Mouse (Mus musculus): ENCODE measurements around the gene Kcnh6.
A peak's percentile ranks its signal among the peaks of the same experiment; 100 is the strongest.

The Kcnh6 gene

GRCm38 (mm10) chr11:106007821-106008220 lies at the start of gene Kcnh6:
Kcnh6 (plus strand) TSS chr11:106008124.
- DNase-seq: peak; percentile 83

DNA sequence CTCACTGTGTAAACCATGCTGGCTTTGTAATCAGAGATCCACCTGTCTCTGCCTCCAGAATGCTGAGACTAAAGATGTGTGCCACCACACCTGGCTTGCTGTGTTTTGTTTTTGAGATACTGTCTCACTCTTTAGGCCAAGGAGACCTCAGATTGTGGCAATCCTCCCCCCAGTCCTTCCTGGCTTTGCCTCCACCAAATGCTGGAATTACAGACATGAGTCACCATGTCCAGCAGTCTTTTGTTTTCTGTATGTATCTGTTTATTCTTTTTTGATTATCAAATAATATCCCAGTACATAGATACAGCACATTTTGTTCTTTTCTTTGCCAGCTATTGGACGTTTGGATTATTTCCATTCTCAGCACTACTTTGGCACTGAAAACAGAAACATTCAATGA lies 49.4 kb upstream of the Kcnh6 start:
- no peak for DNase-seq

GRCm38 (mm10) chr11:105959355-105959754 lies 48.6 kb upstream of the Kcnh6 start:
- DNase-seq: no peak

- DNase-seq: no peak
These were observed 43.2 kb upstream of the Kcnh6 start for GRCm38 (mm10) chr11:105964691-105965090.

- no peak for DNase-seq
These were observed 41.6 kb upstream of the Kcnh6 start for GRCm38 (mm10) chr11:105966288-105966687.

DNA sequence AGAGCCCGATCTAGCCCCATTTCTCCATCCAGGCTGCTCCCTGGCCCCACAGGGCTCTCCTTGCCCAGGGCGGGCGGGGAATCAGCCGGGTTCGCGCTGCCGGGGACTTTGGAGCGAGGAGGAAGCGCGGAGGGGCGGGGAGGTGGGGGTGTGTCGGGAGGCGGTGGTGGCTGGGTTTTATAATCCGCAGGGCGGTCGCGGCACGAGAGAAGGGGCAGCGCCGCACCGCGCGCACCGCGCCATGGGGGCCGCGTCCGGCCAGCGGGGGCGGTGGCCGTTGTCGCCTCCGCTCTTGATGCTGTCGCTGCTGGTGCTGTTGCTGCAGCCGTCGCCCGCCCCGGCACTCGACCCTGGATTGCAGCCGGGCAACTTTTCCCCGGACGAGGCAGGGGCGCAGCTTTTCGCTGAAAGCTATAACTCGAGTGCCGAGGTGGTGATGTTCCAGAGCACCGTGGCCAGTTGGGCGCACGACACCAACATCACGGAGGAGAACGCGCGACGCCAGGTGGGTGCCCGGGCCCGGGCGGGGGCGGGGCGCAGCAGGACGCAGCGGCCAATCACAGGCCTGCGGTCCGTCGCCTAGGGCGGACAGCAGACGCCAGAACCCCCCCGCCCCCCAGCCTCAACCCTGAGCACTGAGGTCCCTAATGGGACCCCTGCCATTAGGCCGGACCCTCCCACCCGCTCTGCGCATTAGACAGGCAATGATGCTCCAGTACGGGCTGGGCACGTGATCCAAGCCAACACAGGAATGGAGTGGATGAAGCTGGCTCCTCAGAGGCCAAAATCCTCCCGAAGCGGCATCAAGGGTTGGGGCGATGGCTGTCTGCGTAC lies 40.0 kb upstream of the Kcnh6 start, which contains the start of gene Ace:
Gene Ace (plus strand): TSS at position 205 of the 834 bp plus-strand sequence.
- DNase-seq: peak; percentile 71

GRCm38 (mm10) chr11:105968948-105969347 lies 39.0 kb upstream of the Kcnh6 start:
- DNase-seq: no peak

DNA sequence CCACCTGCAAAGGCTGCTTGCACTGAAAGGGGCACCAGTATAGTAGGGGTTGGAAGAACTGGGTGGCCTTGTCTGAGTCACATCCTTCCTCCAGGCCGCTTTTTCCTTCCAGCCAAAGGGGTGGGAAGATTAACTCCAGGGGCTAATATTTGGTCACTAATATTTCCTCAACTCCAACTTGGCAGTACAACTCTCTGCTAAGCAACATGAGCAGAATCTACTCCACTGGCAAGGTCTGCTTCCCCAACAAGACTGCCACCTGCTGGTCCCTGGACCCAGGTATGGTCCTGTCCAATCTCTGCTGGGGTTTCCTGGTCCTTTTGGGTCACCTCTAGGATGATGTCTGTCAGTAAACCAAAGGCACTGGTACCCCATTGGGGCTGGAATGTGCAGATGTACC lies 38.4 kb upstream of the Kcnh6 start:
- peak; percentile 67 for DNase-seq

DNA sequence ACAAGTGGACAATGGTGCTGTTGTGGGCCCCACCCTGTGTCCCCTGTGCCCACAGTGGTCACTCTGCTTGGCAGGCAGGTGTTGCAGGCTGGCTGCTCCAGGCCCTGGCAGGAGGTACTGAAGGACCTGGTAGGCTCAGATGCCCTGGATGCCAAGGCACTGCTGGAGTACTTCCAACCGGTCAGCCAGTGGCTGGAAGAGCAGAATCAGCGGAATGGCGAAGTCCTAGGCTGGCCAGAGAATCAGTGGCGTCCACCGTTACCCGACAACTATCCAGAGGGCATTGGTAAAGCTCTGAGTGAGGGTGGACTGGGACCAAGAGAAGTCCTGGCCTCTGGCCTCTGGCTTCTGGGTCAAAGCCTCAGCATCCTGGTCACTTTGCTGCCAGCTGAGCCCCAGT lies 33.3 kb upstream of the Kcnh6 start:
- peak; percentile 66 for DNase-seq

DNA sequence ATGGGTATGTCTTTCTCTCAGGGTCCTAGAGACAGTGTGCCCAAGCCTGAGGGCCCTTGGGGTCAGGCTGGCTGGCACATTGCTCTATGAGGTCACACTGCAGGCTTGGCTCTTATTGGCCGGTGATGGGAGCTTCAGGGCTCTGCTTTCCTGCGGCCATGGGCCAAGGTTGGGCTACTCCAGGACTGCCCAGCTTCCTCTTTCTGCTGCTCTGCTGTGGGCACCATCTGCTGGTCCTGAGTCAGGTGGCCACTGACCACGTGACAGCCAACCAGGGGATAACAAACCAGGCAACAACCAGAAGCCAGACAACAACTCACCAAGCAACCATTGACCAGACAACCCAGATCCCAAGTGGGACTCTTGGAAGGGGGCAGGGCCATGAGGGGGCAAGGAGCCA lies 32.9 kb upstream of the Kcnh6 start:
- no peak for DNase-seq

GRCm38 (mm10) chr11:105975636-105976035 lies 32.3 kb upstream of the Kcnh6 start:
- no peak for DNase-seq

GRCm38 (mm10) chr11:105978232-105978631 lies 29.7 kb upstream of the Kcnh6 start:
- no peak for DNase-seq

- no peak for DNase-seq
These were observed 29.3 kb upstream of the Kcnh6 start for GRCm38 (mm10) chr11:105978634-105979033.

GRCm38 (mm10) chr11:105984452-105984851 lies 23.5 kb upstream of the Kcnh6 start:
- DNase-seq: no peak

DNA sequence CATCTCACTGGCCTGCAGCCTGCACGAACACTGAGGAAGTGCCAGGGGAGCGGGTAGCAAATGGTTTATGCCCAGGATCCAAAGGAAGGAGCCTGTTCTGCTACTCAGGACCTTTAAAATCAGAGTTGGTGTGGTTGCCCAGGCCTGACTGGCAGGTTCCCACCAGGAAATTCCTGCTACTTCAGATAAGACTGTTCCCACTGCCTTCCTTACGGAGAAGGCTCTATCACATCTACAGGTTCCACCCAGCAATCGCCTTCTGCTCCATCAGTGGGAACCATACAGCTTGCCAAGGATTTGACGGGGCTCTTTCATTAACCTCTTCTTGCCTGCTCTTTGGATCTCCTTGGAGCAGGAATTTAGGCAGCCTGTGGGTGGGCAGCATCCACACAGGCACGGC lies 20.5 kb upstream of the Kcnh6 start:
- no peak for DNase-seq

GRCm38 (mm10) chr11:105989446-105989845 lies 18.5 kb upstream of the Kcnh6 start:
- DNase-seq: no peak

GRCm38 (mm10) chr11:105990231-105990630 lies 17.7 kb upstream of the Kcnh6 start:
- DNase-seq: peak; percentile 29

DNA sequence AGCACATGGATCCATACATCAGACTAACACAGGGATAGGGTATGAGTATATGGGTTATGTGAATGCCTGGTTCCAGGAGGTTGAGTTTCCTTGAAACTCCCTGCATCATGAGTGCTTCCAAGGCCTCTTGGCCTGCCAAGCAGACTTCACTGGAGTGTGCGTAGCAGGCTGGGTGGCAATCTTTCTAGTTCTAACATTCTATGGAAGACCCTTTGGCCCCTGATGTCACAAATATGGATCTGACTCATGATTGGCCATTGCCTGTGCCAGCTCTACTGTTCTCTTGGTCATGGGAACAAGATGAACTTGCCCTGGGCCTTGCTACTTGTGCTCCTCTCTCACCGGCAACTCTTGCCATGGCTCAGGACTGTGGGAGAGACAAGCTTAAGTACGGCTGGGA lies 13.5 kb upstream of the Kcnh6 start, which contains the start of gene Ace3:
Gene Ace3 (plus strand): TSS at position 301 of the 400 bp plus-strand sequence.
- no peak for DNase-seq

DNA sequence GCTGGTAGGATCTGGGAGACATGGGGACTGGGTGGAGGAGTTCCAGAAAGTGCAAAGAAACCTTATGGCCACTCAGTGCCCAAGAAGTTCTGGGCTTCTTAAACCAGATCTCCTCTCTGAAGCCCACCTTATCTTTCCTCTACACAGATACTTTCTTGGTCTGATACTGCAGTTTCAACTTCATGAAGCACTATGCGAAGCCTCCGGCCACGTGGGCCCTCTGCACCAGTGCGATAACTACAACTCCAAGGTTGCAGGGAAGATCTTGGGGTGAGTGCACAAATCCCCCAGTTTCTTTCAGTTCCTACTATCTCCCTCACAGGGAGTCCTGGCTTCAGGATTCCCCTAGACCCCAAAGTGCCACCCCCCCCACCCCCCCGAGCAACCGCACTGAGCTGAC lies 7.9 kb upstream of the Kcnh6 start:
- no peak for DNase-seq

- peak; percentile 48 for DNase-seq
These were observed 6.2 kb upstream of the Kcnh6 start for GRCm38 (mm10) chr11:106001718-106002117.

DNA sequence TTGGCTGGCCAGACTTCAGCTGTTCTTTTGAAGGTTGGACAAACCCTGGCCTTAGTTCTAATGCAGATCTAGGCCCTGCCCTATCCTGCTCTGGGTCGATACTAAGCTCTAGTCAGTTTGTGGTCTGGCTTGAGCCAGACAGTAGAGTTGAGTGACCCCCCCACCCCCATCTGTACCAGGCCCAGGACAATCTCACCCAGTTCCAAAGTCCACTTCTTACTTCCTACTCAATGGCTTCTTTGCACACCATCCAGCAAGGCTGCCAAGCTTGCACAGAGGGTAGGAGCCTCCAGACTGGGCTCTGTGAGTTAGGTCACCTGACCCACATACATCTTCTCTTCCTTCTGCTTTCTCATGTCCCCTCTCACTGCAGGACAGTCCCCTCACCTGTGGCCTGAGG lies 3.3 kb upstream of the Kcnh6 start:
- DNase-seq: peak; percentile 55

DNA sequence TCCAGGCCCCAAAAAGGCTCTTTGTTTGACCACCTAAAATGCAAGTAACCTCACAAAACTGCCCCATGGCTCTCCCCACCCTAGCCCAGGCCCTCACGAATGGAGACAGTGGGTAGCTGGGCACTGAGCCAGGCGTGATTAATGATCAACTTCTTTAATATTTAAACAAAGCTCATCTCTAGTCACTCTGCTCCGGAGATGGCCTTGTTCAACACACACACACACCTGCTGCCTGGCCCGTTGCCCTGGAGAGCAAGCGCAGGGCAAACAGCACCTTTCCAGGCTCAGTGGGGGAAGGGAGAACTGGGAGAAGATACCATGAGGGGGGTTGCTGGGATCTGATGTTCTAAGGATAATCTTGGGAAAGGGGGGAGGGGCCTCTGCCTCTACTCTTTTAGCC lies 2.0 kb upstream of the Kcnh6 start:
- DNase-seq: peak; percentile 90

DNA sequence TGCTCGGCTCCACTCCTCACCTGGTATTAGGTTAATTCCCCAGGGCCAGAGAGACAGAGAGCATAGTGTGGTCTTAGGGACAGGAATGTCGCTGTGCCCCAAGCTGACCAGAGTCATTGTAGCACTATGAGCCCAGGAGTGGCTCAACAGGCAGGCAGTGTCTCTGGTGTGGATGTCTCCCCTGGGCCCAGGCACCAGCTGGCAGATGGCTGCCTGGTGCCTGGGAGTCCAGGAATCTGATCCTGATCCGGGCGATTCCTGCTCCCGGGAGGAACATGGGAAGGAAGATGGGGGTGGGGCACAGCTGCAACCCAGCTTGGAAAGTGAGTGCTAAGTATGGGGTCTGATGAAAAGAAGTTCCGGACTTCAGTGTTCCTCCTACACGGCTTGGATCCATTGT lies 4.8 kb downstream of the Kcnh6 start:
- DNase-seq: no peak

- peak; percentile 46 for DNase-seq
These were observed 5.8 kb downstream of the Kcnh6 start for GRCm38 (mm10) chr11:106013556-106014225.
